Mouse (Mus musculus) olfactory bulb, adult 2 months (tissue): ENCODE results near the gene Dennd1a.
A peak's percentile ranks its signal among the peaks of the same experiment; 100 is the strongest.

Experiments used
- CTCF ChIP-seq: fragments of 200-500 bp; IDR thresholded peaks from 2 replicates; pipeline ENCODE4 v1.5.1; 2012; ENCODE audit warnings: low read depth, mild to moderate bottlenecking, low read length, moderate library complexity; ENCODE audit not compliant: insufficient read depth
- POLR2A ChIP-seq: fragments of 200-500 bp; IDR thresholded peaks from 2 replicates; pipeline ENCODE4 v1.6.1; 2012; ENCODE audit warnings: mild to moderate bottlenecking, low read depth, low read length, moderate library complexity; ENCODE audit not compliant: insufficient read depth

GRCm38 (mm10) chr2:37771618-37772285 lies 515.4 kb downstream of the Dennd1a start:
- TF ChIP-seq CTCF (peak; percentile 68), POLR2A (no peak)
